Mouse (Mus musculus) cortical plate, adult 2 months (tissue): ENCODE data around the gene Mlst8. TPM values are rescaled to one million over a fixed set of nuclear protein-coding genes. Genes with fewer than 3 reads are reported as not detected.

Source experiments
- H3K27ac ChIP-seq: fragments of 200-500 bp; 2 replicates; pipeline ENCODE4 v1.5.1; 2012; ENCODE audit warnings: low read length, control low read depth, inconsistent platforms; ENCODE audit not compliant: insufficient read depth
- H3K4me1 ChIP-seq: fragments of 200-500 bp; 2 replicates; pipeline ENCODE4 v1.6.1; 2011; ENCODE audit warnings: low read length; ENCODE audit not compliant: control insufficient read depth, insufficient read depth
- H3K4me3 ChIP-seq: fragments of 200-500 bp; 2 replicates; pipeline ENCODE4 v1.5.1; 2011; ENCODE audit warnings: mild to moderate bottlenecking, low read length, control low read depth; ENCODE audit not compliant: insufficient read depth
- CTCF ChIP-seq: fragments of 200-500 bp; IDR thresholded peaks from 2 replicates; pipeline ENCODE4 v1.5.1; 2011; ENCODE audit warnings: mild to moderate bottlenecking, control low read depth, low read length; ENCODE audit not compliant: insufficient read depth; ENCODE audit errors: extremely low read depth
- POLR2A ChIP-seq: fragments of 200-500 bp; IDR thresholded peaks from 2 replicates; pipeline ENCODE4 v1.6.1; 2011; ENCODE audit warnings: mild to moderate bottlenecking, low read length, control low read depth; ENCODE audit not compliant: insufficient read depth; ENCODE audit errors: extremely low read depth
- polyA plus RNA-seq: library from polyadenylated mRNA; depleted of rRNA; stranded (reverse); fragments of >200 nt; gene quantifications from 2 replicates; pipeline ENCODE4 v1.2.3, GENCODE M21; 2012

Mlst8 gene
- polyA plus RNA-seq, 1 experiment = 37.0 TPM

DNA sequence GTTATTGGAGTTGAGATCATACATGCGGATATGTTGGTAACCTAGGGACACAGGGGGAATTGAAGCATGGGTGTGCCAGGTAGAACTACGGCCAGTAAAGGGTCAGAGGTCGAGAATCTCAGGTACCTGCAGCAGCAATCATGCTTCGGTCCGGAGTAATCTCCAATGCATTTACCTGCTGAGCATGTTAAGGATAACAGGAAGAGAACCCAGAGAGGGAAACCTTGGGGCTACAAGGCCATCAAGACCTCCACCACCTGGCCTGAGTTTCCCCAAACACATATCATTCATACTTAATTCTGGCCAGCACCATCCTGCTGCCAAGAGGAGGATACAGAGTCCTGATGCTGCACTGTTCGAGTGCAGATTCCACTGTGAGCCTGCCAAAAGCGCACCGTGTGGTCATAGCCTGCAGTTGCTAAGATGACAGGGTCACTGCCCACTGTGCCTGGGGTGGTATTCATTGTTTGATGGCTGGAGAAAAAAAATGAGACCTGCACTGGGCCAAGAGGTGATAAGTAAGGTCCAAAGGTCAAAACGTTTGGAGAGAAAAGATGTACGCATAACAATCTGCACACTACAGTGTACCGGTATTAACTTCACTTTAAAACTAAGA, 785 bp downstream of the Mlst8 start:
- no peak for TF ChIP-seq CTCF
- no peak for TF ChIP-seq POLR2A
- Histone ChIP-seq H3K4me1 (peaks cover 6% of the 10 kb centered on the region; the same call in 1 of the 2 replicates), H3K27ac (no peak overlapping the region), H3K4me3 (peak overlapping the region; percentile 52)

DNA sequence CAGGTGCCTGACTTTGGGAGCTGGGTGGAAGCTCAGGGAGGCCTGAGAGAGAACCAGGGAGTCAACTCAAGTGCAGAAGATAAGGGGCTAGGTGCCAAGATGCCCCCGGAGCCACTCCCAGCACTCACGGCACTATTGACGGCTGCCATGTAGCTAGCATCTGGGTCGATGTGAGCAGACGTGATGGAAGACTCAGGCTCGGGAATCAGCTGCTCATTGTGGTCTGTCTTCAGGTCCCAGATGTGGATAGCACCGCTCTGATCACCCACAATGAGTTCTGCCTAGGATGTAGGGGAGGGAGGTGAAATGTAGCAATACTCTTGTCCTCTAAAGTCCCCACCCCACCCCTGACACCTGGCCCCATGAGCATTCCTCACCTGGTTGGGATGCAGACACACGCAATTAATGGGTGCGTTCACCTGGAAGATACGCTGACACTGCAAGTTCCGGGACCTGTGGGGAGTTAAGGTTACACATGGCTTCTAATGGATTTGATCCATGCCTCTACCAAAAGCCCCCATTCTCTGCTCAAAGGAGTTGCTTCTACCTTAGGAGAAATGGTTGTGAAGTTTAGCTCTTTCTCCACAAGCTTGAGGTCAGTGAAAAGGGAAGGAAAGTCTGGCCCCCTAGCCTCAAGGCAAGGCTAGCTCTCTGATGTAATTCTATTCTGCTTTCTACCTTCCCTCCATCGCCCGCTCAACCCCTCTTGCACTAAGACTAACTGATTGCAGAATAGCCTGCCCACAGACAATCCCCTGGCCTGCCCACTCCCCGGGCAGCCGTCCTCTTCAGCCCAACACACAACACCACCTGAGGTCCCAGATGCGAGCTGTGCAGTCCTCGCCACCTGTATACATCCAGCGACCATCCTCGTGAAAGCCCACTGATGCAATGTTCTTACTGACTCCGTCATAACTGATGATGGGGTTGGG, 1.6 kb downstream of the Mlst8 start:
- Histone ChIP-seq H3K4me1 (peaks cover 10% of the 10 kb centered on the region), H3K4me3 (no peak overlapping the region; the same call in 1 of the 2 replicates), H3K27ac (no peak overlapping the region)
- TF ChIP-seq CTCF (no peak), POLR2A (no peak)

DNA sequence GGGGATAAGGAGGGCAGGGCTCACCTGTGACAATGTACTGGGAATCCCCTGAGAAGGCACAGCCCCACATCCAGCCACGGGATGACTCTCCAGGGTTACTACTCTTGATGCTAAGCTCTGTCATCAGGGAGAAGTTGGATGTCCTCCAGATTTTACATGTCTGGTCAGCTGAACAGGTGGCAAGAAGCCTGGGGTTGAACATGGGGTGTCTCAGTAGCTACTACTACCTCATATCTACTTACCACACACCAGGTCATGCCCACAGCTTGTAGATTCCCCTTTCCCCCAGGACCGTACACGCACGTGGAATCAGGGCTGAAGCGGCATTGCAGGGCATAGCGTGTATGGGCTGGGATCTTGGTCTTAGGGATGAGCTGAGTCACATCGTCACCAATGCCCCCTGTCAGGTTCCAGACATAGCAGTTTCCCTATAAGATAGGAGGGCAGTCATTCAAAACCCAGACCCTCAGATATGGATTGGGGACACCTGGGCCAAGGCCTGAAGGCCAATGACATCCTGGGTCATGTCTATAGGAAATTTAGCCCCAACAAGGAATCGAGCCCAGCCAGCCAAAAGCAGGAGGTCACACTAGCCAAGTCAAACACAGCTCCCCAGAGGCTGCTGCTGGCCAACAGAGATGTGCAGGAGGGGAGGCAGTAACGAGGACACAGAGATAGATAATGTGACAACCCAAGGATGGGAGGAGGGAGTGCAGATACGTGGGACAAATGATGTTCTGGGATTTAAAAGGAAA, 2.7 kb downstream of the Mlst8 start:
- TF ChIP-seq CTCF = no peak
- TF ChIP-seq POLR2A = no peak
- Histone ChIP-seq H3K27ac (no peak overlapping the region), H3K4me3 (no peak overlapping the region), H3K4me1 (peaks cover 15% of the 10 kb centered on the region)

DNA sequence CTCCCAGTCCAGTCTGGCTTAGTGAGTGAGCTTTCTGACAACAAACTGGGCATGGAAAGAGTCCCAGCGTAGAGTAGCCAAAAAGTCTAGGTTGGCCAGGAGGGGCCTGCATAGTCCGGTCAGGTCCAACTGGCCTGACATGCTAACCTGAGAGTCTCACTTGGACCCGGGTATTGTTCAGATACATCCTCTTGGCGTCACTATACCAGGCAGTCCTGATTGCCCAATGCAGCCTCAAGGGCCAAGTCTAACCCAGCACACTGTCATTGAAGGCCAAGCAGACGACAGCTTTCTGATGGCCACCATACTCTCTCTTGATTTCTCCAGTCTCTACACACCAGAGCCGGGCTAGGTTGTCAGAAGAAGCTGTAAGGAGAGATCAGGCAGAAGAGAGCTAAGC, 3.3 kb downstream of the Mlst8 start:
- TF ChIP-seq POLR2A (no peak), CTCF (no peak)
- no peak overlapping the region for H3K27ac ChIP-seq
- H3K4me1 ChIP-seq = peaks cover 15% of the 10 kb centered on the region
- no peak overlapping the region for H3K4me3 ChIP-seq

DNA sequence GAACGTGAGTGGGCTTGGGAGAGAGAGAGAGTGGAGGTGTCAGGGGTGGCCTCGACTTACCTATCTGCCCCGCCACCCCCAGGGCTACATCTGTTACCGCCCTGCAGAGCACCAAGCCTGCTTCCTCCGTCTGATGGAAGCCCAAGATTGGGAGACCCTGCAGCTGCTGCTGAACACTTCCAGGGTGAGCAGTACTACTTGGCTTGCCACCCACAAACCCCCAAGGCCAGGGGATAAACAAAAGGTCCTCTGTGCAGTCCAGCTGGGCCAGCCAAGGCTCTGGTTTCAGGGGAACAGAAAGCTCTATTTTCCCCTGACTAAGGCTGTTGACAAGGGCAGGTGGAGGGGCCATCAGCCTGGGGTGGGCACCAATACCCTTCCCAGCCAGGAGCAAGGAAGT, 4.3 kb downstream of the Mlst8 start:
- H3K4me3 ChIP-seq = no peak overlapping the region
- TF ChIP-seq CTCF = no peak
- peak; percentile 63; the same call in 1 of the 2 replicates for TF ChIP-seq POLR2A
- peak overlapping the region; percentile 95 for H3K27ac ChIP-seq
- peaks cover 15% of the 10 kb centered on the region for H3K4me1 ChIP-seq

DNA sequence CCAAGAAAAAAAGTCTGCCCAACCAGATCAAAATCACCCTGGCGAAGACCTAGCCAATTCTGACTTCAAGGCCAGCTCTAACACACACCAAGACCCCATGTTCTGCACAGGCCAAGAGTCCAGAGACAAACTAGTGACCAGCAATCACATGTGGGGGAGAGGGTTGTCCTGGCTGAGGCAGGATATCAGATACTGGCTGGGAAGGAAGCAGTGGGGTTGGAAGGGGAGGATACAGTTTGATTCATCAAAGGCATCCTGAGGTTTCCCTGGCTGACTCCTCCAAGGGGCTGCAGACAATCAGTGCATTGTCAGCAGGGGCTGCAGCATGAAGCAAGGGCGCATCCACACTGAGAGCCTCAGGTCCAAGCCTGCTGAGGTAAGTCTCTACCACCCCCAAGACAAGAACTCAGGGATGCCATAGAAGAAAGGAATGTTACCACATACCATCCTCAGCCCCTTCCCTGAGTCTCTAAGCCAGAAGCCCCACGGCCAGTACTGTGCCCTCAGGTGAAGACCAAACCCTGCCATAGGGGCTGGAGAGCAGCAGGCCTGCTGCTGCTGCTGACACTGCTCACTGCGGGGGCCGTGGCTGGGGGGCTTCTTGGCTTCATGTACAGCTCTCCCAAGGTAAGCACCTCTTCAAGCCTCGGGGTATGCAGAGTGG, 5.1 kb downstream of the Mlst8 start, which contains the start of gene Bricd5:
Bricd5 (plus strand) TSS at position 273 of the 664 bp plus-strand sequence.
- Histone ChIP-seq H3K27ac (peak within 1 kb of the TSS; percentile 95), H3K4me3 (peak within 1 kb of the TSS; percentile 56)

DNA sequence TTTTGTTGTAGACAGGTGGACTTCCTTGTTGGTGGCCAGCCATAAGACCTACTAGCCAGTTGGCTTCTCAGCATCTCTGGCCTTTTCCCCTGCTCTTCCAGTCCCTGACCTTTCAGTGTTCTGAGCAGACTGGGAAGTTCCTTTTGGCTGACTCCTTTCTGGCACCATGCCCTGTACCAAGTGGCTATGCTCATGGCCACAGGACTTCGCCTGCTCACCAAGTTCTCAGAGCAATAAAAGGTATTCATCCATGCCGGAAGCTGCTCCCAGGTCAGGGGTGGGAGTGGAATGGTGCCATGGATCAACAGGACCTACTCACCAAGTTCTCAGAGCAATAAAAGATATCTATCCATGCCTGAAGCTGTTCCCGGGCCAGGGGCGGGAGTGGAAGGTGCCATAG, 6.4 kb downstream of the Mlst8 start:
- TF ChIP-seq CTCF (no peak), POLR2A (peak; percentile 44; the same call in 1 of the 2 replicates)
- Histone ChIP-seq H3K27ac (peak overlapping the region; percentile 22; the same call in 1 of the 2 replicates), H3K4me3 (peak overlapping the region; percentile 56)

More for the DNA sequence above, 5.1 kb downstream of the Mlst8 start, which contains the start of gene Bricd5:
- H3K4me1 ChIP-seq = peaks cover 15% of the 10 kb centered on the region
- TF ChIP-seq POLR2A (no peak), CTCF (no peak)

DNA sequence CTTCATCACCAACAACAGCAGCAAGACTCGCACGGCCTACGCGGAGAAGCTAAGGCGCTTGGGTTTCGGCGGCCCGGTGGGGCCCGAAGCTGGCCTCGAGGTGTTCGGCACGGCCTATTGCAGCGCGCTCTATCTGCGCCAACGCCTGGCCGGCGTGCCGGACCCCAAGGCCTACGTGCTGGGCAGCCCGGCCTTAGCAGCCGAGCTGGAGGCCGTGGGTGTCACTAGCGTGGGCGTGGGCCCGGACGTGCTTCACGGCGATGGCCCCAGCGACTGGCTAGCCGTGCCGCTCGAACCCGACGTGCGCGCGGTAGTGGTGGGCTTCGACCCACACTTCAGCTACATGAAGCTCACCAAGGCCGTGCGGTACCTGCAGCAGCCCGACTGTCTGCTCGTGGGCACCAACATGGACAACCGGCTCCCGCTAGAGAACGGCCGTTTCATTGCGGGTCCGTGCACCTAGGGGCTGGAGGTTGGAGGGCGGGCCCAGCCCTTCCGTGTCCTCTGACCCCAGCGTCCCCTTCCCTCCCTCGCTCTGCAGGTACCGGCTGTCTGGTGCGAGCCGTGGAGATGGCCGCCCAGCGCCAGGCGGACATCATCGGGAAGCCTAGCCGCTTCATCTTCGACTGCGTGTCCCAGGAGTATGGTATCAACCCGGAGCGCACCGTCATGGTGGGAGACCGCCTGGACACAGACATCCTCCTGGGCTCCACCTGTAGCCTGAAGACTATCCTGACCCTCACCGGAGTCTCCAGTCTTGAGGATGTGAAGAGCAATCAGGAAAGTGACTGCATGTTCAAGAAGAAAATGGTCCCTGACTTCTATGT, 8.0 kb downstream of the Mlst8 start:
- H3K4me3 ChIP-seq = peak overlapping the region; percentile 56

More for the DNA sequence above, 6.4 kb downstream of the Mlst8 start:
- peaks cover 9% of the 10 kb centered on the region for H3K4me1 ChIP-seq

More for the DNA sequence above, 8.0 kb downstream of the Mlst8 start:
- TF ChIP-seq POLR2A (no peak), CTCF (no peak)
- H3K4me1 ChIP-seq = peaks cover 9% of the 10 kb centered on the region
- peak overlapping the region; percentile 95 for H3K27ac ChIP-seq
